25 mouse cellular contexts compared by ENCODE assay signal in genomic region chr11:72842731-72843130, GRCm38 (mm10).
"Had no signal": no experiment of that assay in that cellular context is flagged by ENCODE, and none has a peak within 500 bp of the region (broad histone marks: within the 10 kb centered on the region; RNA-seq: fewer than 3 reads in every experiment).

No protein-coding gene starts in this region.

- H3K4me1 ChIP-seq: heart, embryonic 12.5 days; hindbrain, embryonic 10.5 days; hindbrain, embryonic 12.5 days; intestine, embryonic 15.5 days; limb, embryonic 13.5 days; limb, embryonic 15.5 days; liver, embryonic 12.5 days had no signal

- DNase-seq: gastrocnemius, adult 2 months; gastrocnemius, postnatal 10 days; gastrocnemius, postnatal 25 days; heart, adult 18-20 months; heart, postnatal 10 days; heart, postnatal 4 days; kidney, adult 18-20 months; kidney, adult 8-10 months; kidney, postnatal 10 days; kidney, postnatal 36 days; layer of hippocampus, adult 9-11 months; layer of hippocampus, postnatal 36 days; left cerebral cortex, postnatal 4 days had no signal

- H3K27me3 ChIP-seq: heart, embryonic 12.5 days; hindbrain, embryonic 12.5 days; intestine, embryonic 15.5 days; limb, embryonic 13.5 days; limb, embryonic 15.5 days; liver, embryonic 12.5 days had no signal

- ATAC-seq: hindbrain, embryonic 16.5 days; inflammation-experienced regulatory T-cells, adult 6 months; intestine, embryonic 15.5 days; intestine, postnatal 0 days; liver, embryonic 12.5 days had no signal

- H3K9ac ChIP-seq: heart, embryonic 12.5 days; hindbrain, embryonic 12.5 days; hindbrain, embryonic 14.5 days; intestine, embryonic 15.5 days; limb, embryonic 13.5 days; limb, embryonic 15.5 days; liver, embryonic 12.5 days had no signal

- H3K9me3 ChIP-seq: heart, embryonic 10.5 days; heart, embryonic 12.5 days; hindbrain, embryonic 10.5 days; hindbrain, embryonic 12.5 days; intestine, embryonic 15.5 days; limb, embryonic 13.5 days; limb, embryonic 15.5 days; liver, embryonic 12.5 days had no signal

- H3K4me2 ChIP-seq: heart, embryonic 12.5 days; hindbrain, embryonic 12.5 days; hindbrain, embryonic 14.5 days; intestine, embryonic 15.5 days; limb, embryonic 13.5 days; limb, embryonic 15.5 days; liver, embryonic 12.5 days had no signal

- H3K27ac ChIP-seq: gastrocnemius, adult 2 months; heart, embryonic 10.5 days; hindbrain, embryonic 10.5 days; hindbrain, embryonic 12.5 days; hindbrain, embryonic 14.5 days; intestine, embryonic 15.5 days; limb, embryonic 13.5 days; limb, embryonic 15.5 days; liver, embryonic 12.5 days had no signal

- H3K4me3 ChIP-seq: gastrocnemius, adult 2 months; heart, embryonic 10.5 days; heart, embryonic 12.5 days; hindbrain, embryonic 10.5 days; hindbrain, embryonic 12.5 days; intestine, embryonic 15.5 days; limb, embryonic 13.5 days; limb, embryonic 15.5 days; liver, embryonic 12.5 days had no signal
